Mouse (Mus musculus) MEL (cell line): ENCODE measurements at regions not wholly inside any gene's neighbourhood (a gene's known extent, or its start where the extent isn't known, plus 50 kb on each side); places are given as distances from the start of the nearest gene placed in this dataset.

Source experiments
- DNase-seq: peaks from one replicate; pipeline ENCODE4 v3.0.0; 2011; ENCODE audit warnings: low read depth, low spot score
- H3K27ac ChIP-seq: 2 replicates; pipeline ENCODE4 v1.5.1; 2012; ENCODE audit warnings: low read depth, mild to moderate bottlenecking, control low read depth, low read length, moderate library complexity; ENCODE audit not compliant: control insufficient read depth
- H3K27me3 ChIP-seq, 2 experiments: fragments of 150-350 bp in 1 of 2; sonication (generic) in 1 of 2; 2 replicates each; pipeline ENCODE4 v1.6.1; 2012; ENCODE audit warnings: low read length in 2 of 2, mild to moderate bottlenecking in 2 of 2, improper control_type of control experiment in 1 of 2, moderate library complexity in 1 of 2; ENCODE audit not compliant: insufficient read depth in 2 of 2, control insufficient read depth in 1 of 2
- H3K36me3 ChIP-seq, 2 experiments: 2 replicates each; pipeline ENCODE4 v1.6.1; 2012 to 2014; ENCODE audit warnings: low read length in 2 of 2, improper control_type of control experiment in 1 of 2, inconsistent platforms in 1 of 2, mild to moderate bottlenecking in 1 of 2; ENCODE audit not compliant: insufficient read depth in 2 of 2, control insufficient read depth in 1 of 2
- H3K4me1 ChIP-seq, 2 experiments: fragments of 150-350 bp in 1 of 2; sonication (generic) in 1 of 2; 2 replicates each; pipeline ENCODE4 v1.6.1; 2012; ENCODE audit warnings: low read length in 2 of 2, improper control_type of control experiment in 1 of 2, mild to moderate bottlenecking in 1 of 2; ENCODE audit not compliant: insufficient read depth in 2 of 2, control insufficient read depth in 1 of 2
- H3K4me3 ChIP-seq, 2 experiments: fragments of 150-350 bp in 1 of 2; sonication (generic) in 1 of 2; 2 replicates each; pipeline ENCODE4 v1.5.1; 2012; ENCODE audit warnings: low read depth in 2 of 2, low read length in 2 of 2, mild to moderate bottlenecking in 2 of 2, moderate library complexity in 2 of 2, control low read depth in 1 of 2, improper control_type of control experiment in 1 of 2; ENCODE audit not compliant: control insufficient read depth in 1 of 2, insufficient read depth in 1 of 2
- H3K79me2 ChIP-seq: 2 replicates; pipeline ENCODE4 v1.6.1; 2012; ENCODE audit warnings: mild to moderate bottlenecking, low read length, moderate library complexity; ENCODE audit not compliant: control insufficient read depth, poor library complexity, insufficient read depth
- H3K9ac ChIP-seq: 2 replicates; pipeline ENCODE4 v1.6.1; 2012; ENCODE audit warnings: low read depth, mild to moderate bottlenecking, control low read depth, low read length, moderate library complexity; ENCODE audit not compliant: control insufficient read depth, poor library complexity, severe bottlenecking
- H3K9me3 ChIP-seq: fragments of 150-350 bp; sonication (generic); replicated peaks from 2 replicates; pipeline ENCODE4 v1.6.1; 2012; ENCODE audit warnings: mild to moderate bottlenecking, low read length, improper control_type of control experiment, moderate library complexity; ENCODE audit not compliant: insufficient read depth
- CHD1 ChIP-seq: IDR thresholded peaks from 2 replicates; pipeline ENCODE4 v1.6.1; 2012; ENCODE audit warnings: low read depth, mild to moderate bottlenecking, inconsistent platforms, low read length, improper control_type of control experiment
- E2F4 ChIP-seq: IDR thresholded peaks from 2 replicates; pipeline ENCODE4 v1.6.1; 2011; ENCODE audit warnings: low read depth, low read length, improper control_type of control experiment, borderline replicate concordance
- GABPA ChIP-seq: IDR thresholded peaks from 2 replicates; pipeline ENCODE4 v1.6.1; 2012; ENCODE audit warnings: low read depth, mild to moderate bottlenecking, inconsistent platforms, low read length, improper control_type of control experiment, moderate library complexity
- KAT2A ChIP-seq: conservative IDR thresholded peaks from 2 replicates; pipeline ENCODE4 v1.6.1; 2012; ENCODE audit warnings: low read depth, low read length, improper control_type of control experiment, inconsistent platforms
- MAZ ChIP-seq: IDR thresholded peaks from 2 replicates; pipeline ENCODE4 v1.6.1; 2012; ENCODE audit warnings: low read depth, mild to moderate bottlenecking, inconsistent platforms, low read length, improper control_type of control experiment
- MEF2A ChIP-seq: IDR thresholded peaks from 2 replicates; pipeline ENCODE4 v1.6.1; 2014; ENCODE audit warnings: low read depth, mild to moderate bottlenecking, inconsistent platforms, low read length, improper control_type of control experiment; ENCODE audit not compliant: poor library complexity, insufficient replicate concordance, severe bottlenecking; ENCODE audit errors: extremely low read depth
- MXI1 ChIP-seq: IDR thresholded peaks from 2 replicates; pipeline ENCODE4 v1.6.1; 2011; ENCODE audit warnings: mild to moderate bottlenecking, low read depth, low read length, improper control_type of control experiment
- MYB ChIP-seq: IDR thresholded peaks from 2 replicates; pipeline ENCODE4 v1.6.1; 2011; ENCODE audit warnings: mild to moderate bottlenecking, low read depth, low read length, improper control_type of control experiment
- MYC ChIP-seq: IDR thresholded peaks from 2 replicates; pipeline ENCODE4 v1.6.1; 2011; ENCODE audit warnings: low read depth, mild to moderate bottlenecking, low read length, improper control_type of control experiment, moderate library complexity
- NRF1 ChIP-seq: IDR thresholded peaks from 2 replicates; pipeline ENCODE4 v1.6.1; 2014; ENCODE audit warnings: low read depth, mild to moderate bottlenecking, inconsistent platforms, low read length, improper control_type of control experiment, moderate library complexity; ENCODE audit not compliant: poor library complexity, insufficient read depth, severe bottlenecking
- POLR2A ChIP-seq, 2 experiments: IDR thresholded peaks; 2 replicates each; pipeline ENCODE4 v1.6.1; 2011 to 2012; ENCODE audit warnings: low read length in 2 of 2, mild to moderate bottlenecking in 2 of 2, control low read depth in 1 of 2, improper control_type of control experiment in 1 of 2, low read depth in 1 of 2, moderate library complexity in 1 of 2; ENCODE audit not compliant: control insufficient read depth in 1 of 2, insufficient read depth in 1 of 2, poor library complexity in 1 of 2
- POLR2AphosphoS2 ChIP-seq: IDR thresholded peaks from 2 replicates; pipeline ENCODE4 v1.6.1; 2011; ENCODE audit warnings: low read length, improper control_type of control experiment
- POLR2AphosphoS5 ChIP-seq: IDR thresholded peaks from 2 replicates; pipeline ENCODE4 v1.6.1; 2012; ENCODE audit warnings: low read depth, borderline replicate concordance, mild to moderate bottlenecking, inconsistent platforms, low read length, moderate library complexity, mixed read lengths
- RCOR1 ChIP-seq: IDR thresholded peaks from 2 replicates; pipeline ENCODE4 v1.6.1; 2012; ENCODE audit warnings: low read depth, mild to moderate bottlenecking, inconsistent platforms, low read length, improper control_type of control experiment
- SMC3 ChIP-seq: IDR thresholded peaks from 2 replicates; pipeline ENCODE4 v1.6.1; 2011; ENCODE audit warnings: low read depth, low read length, improper control_type of control experiment
- USF1 ChIP-seq: IDR thresholded peaks from 2 replicates; pipeline ENCODE4 v1.6.1; 2014; ENCODE audit warnings: low read depth, mild to moderate bottlenecking, inconsistent platforms, low read length, improper control_type of control experiment, moderate library complexity
- USF2 ChIP-seq, 2 experiments: IDR thresholded peaks; 2 replicates each; pipeline ENCODE4 v1.6.1; 2011 to 2012; ENCODE audit warnings: improper control_type of control experiment in 2 of 2, low read length in 2 of 2, borderline replicate concordance in 1 of 2, inconsistent platforms in 1 of 2, low read depth in 1 of 2, mild to moderate bottlenecking in 1 of 2; ENCODE audit not compliant: insufficient read depth in 1 of 2
- ZC3H11A ChIP-seq: IDR thresholded peaks from 2 replicates; pipeline ENCODE4 v1.6.1; 2012; ENCODE audit warnings: low read depth, mild to moderate bottlenecking, inconsistent platforms, low read length, improper control_type of control experiment
- ZKSCAN1 ChIP-seq: IDR thresholded peaks from 2 replicates; pipeline ENCODE4 v1.6.1; 2012; ENCODE audit warnings: low read depth, mild to moderate bottlenecking, inconsistent platforms, low read length, improper control_type of control experiment, moderate library complexity
- ZNF384 ChIP-seq: IDR thresholded peaks from 2 replicates; pipeline ENCODE4 v1.6.1; 2012; ENCODE audit warnings: low read depth, mild to moderate bottlenecking, inconsistent platforms, low read length, improper control_type of control experiment

DNA sequence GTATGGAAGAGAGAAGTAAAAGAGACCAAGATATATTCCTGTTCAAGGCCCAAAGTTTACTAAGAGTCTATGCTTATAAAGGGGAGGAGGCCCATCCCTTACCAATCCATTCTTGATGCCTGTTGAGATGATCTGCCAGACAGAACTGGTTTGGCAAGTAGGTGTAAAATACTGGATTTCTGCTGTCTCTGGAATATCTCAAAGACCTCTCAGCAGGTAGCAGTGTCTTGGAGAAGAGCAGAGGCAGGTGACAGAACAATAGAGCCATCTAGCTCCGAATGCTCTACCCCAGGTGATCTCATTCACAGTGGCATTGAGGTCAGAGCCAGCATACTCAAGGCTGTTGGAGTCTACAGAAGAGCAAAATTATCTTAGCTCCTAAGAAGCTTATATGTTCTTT is 1632.9 kb downstream of the Pcdh18 start:
- Histone ChIP-seq H3K4me3 (no peak overlapping the region), H3K9ac (no peak overlapping the region), H3K4me1 (no peaks in the 10 kb centered on the region), H3K79me2 (no peaks in the 10 kb centered on the region), H3K9me3 (no peaks in the 10 kb centered on the region), H3K36me3 (no peaks in the 10 kb centered on the region), H3K27ac (no peak overlapping the region), H3K27me3 (no peaks in the 10 kb centered on the region)
- DNase-seq: no peak
- TF ChIP-seq POLR2A (IDR thresholded peaks at IDR 0.05; ENCODE audit: control insufficient read depth in 1 of 2, insufficient read depth in 1 of 2, low read depth in 1 of 2, low read length in 2 of 2, poor library complexity in 1 of 2): no peak
- TF ChIP-seq MAZ: no peak
- no peak for TF ChIP-seq E2F4
- no peak for TF ChIP-seq CHD1
- no peak for TF ChIP-seq POLR2AphosphoS2
- no peak for TF ChIP-seq MYC
- no peak for TF ChIP-seq USF2 (IDR thresholded peaks at IDR 0.05; ENCODE audit: borderline replicate concordance in 1 of 2, insufficient read depth in 1 of 2, low read depth in 1 of 2, low read length in 2 of 2)
- no peak for TF ChIP-seq ZKSCAN1
- TF ChIP-seq SMC3: no peak
- no peak for TF ChIP-seq ZC3H11A
- no peak for TF ChIP-seq USF1
- no peak for TF ChIP-seq NRF1
- TF ChIP-seq MEF2A: no peak
- TF ChIP-seq MXI1: no peak
- no peak for TF ChIP-seq RCOR1
- no peak for TF ChIP-seq POLR2AphosphoS5
- no peak for TF ChIP-seq MYB
- no peak for TF ChIP-seq GABPA
- TF ChIP-seq KAT2A: no peak
- TF ChIP-seq ZNF384: no peak
- TF ChIP-seq, all 39 proteins: peak for 0

- H3K9me3 ChIP-seq: no peaks in the 10 kb centered on the region
- TF ChIP-seq POLR2AphosphoS2: no peak
- TF ChIP-seq ZKSCAN1: no peak
- TF ChIP-seq MEF2A: no peak
- no peak for TF ChIP-seq USF1
- TF ChIP-seq POLR2A (IDR thresholded peaks at IDR 0.05; ENCODE audit: control insufficient read depth in 1 of 2, insufficient read depth in 1 of 2, low read depth in 1 of 2, low read length in 2 of 2, poor library complexity in 1 of 2): no peak
- TF ChIP-seq RCOR1: no peak
- no peak for TF ChIP-seq MAZ
- TF ChIP-seq GABPA: no peak
- no peaks in the 10 kb centered on the region for H3K27me3 ChIP-seq
- H3K4me3 ChIP-seq: no peak overlapping the region
- peak; percentile 24 for DNase-seq
- H3K36me3 ChIP-seq: no peaks in the 10 kb centered on the region
- no peak overlapping the region for H3K9ac ChIP-seq
- no peak overlapping the region for H3K27ac ChIP-seq
- H3K4me1 ChIP-seq: no peaks in the 10 kb centered on the region
- H3K79me2 ChIP-seq: no peaks in the 10 kb centered on the region
Measured at GRCm38 (mm10) chr3:48100847-48101246, 1652.8 kb upstream of the Pabpc4l start.
